Mouse (Mus musculus): ENCODE measurements around the gene Gipc1. TPM values are rescaled to one million over a fixed set of nuclear protein-coding genes. Genes with fewer than 3 reads are reported as not detected.
A peak's percentile ranks its signal among the peaks of the same experiment; 100 is the strongest.

The Gipc1 gene
- total RNA-seq, 2 experiments from 2014 or later: 17.8 to 20.3 TPM

- no peak for TF ChIP-seq CTCF (IDR thresholded peaks at IDR 0.05)
- peak overlapping the region; percentile 67 for H3K4me3 ChIP-seq
- no peak for DNase-seq
- intact Hi-C loops (cut with DNase I): loop anchor here (10.0 kb wide), 2 partner anchors 177 to 733 kb away; no protein-coding TSS in a partner anchor
- H3K27ac ChIP-seq: no peak overlapping the region
Observed at GRCm38 (mm10) chr8:83621691-83622388, 30.6 kb upstream of the Gipc1 start.

GRCm38 (mm10) chr8:83622389-83622989 is 30.0 kb upstream of the Gipc1 start:
- DNase-seq: peak; percentile 87
- intact Hi-C loops (cut with DNase I): loop anchor here (10.0 kb wide), 2 partner anchors 178 to 732 kb away; no protein-coding TSS in a partner anchor
- no peak overlapping the region for H3K27ac ChIP-seq
- peak overlapping the region; percentile 67 for H3K4me3 ChIP-seq
- peak; percentile 88 for TF ChIP-seq CTCF (IDR thresholded peaks at IDR 0.05)

GRCm38 (mm10) chr8:83623549-83623948 is 28.9 kb upstream of the Gipc1 start:
- H3K27ac ChIP-seq: no peak overlapping the region
- no peak for DNase-seq
- no peak overlapping the region for H3K4me3 ChIP-seq
- intact Hi-C loops (cut with DNase I): loop anchor here (10.0 kb wide), 2 partner anchors 179 to 731 kb away; no protein-coding TSS in a partner anchor
- no peak for TF ChIP-seq CTCF (IDR thresholded peaks at IDR 0.05)

GRCm38 (mm10) chr8:83624739-83625138 is 27.7 kb upstream of the Gipc1 start:
- no peak overlapping the region for H3K27ac ChIP-seq
- intact Hi-C loops (cut with DNase I): loop anchor here (10.0 kb wide), 2 partner anchors 180 to 730 kb away; no protein-coding TSS in a partner anchor
- no peak for DNase-seq

GRCm38 (mm10) chr8:83625676-83626299 is 26.7 kb upstream of the Gipc1 start:
- Histone ChIP-seq H3K4me3 (no peak overlapping the region), H3K27ac (no peak overlapping the region)
- intact Hi-C loops (cut with DNase I): loop anchor here (10.0 kb wide), 2 partner anchors 181 to 729 kb away; no protein-coding TSS in a partner anchor
- no peak for TF ChIP-seq CTCF (IDR thresholded peaks at IDR 0.05)
- DNase-seq: no peak

More at GRCm38 (mm10) chr8:83624739-83625138, 27.7 kb upstream of the Gipc1 start:
- peak; percentile 64 for TF ChIP-seq CTCF (IDR thresholded peaks at IDR 0.05)
- no peak overlapping the region for H3K4me3 ChIP-seq

- Histone ChIP-seq H3K4me3 (no peak overlapping the region), H3K27ac (no peak overlapping the region)
- no peak for DNase-seq
- intact Hi-C loops (cut with DNase I): no loop called here
- no peak for TF ChIP-seq CTCF (IDR thresholded peaks at IDR 0.05)
Observed at GRCm38 (mm10) chr8:83632083-83632707, 20.3 kb upstream of the Gipc1 start.

GRCm38 (mm10) chr8:83638856-83639255 is 13.6 kb upstream of the Gipc1 start:
- Histone ChIP-seq H3K27ac (no peak overlapping the region), H3K4me3 (no peak overlapping the region)
- intact Hi-C loops (cut with DNase I): no loop called here
- TF ChIP-seq CTCF (IDR thresholded peaks at IDR 0.05): no peak
- DNase-seq: no peak

GRCm38 (mm10) chr8:83639649-83640048 is 12.8 kb upstream of the Gipc1 start:
- no peak for TF ChIP-seq CTCF (IDR thresholded peaks at IDR 0.05)
- no peak for DNase-seq
- Histone ChIP-seq H3K27ac (no peak overlapping the region), H3K4me3 (no peak overlapping the region)
- intact Hi-C loops (cut with DNase I): no loop called here

GRCm38 (mm10) chr8:83647511-83647910 is 5.0 kb upstream of the Gipc1 start:
- intact Hi-C loops (cut with DNase I): no loop called here
- no peak for TF ChIP-seq CTCF (IDR thresholded peaks at IDR 0.05)
- no peak for DNase-seq
- H3K4me3 ChIP-seq: no peak overlapping the region
- H3K27ac ChIP-seq: no peak overlapping the region

- intact Hi-C loops (cut with DNase I): no loop called here
- Histone ChIP-seq H3K4me3 (no peak overlapping the region), H3K27ac (no peak overlapping the region)
- no peak for TF ChIP-seq CTCF (IDR thresholded peaks at IDR 0.05)
- no peak for DNase-seq
Observed at GRCm38 (mm10) chr8:83648031-83648430, 4.4 kb upstream of the Gipc1 start.

GRCm38 (mm10) chr8:83649699-83650098 is 2.8 kb upstream of the Gipc1 start:
- no peak overlapping the region for H3K27ac ChIP-seq
- no peak overlapping the region for H3K4me3 ChIP-seq
- no peak for TF ChIP-seq CTCF (IDR thresholded peaks at IDR 0.05)
- DNase-seq: no peak
- intact Hi-C loops (cut with DNase I): no loop called here

GRCm38 (mm10) chr8:83652744-83653661 is 526 bp downstream of the Gipc1 start:
- Histone ChIP-seq H3K4me3 (peak overlapping the region; percentile 90), H3K27ac (peak overlapping the region; percentile 91)
- intact Hi-C loops (cut with DNase I): no loop called here
- no peak for DNase-seq
- no peak for TF ChIP-seq CTCF (IDR thresholded peaks at IDR 0.05)

Measured in gastrocnemius, adult 2 months (tissue).